Mouse (Mus musculus) midbrain, embryonic 10.5 days (tissue): Measurements from ENCODE around the gene Gjc1. TPM values are rescaled to one million over a fixed set of nuclear protein-coding genes. Genes with fewer than 3 reads are reported as not detected.

Source experiments
- polyA plus RNA-seq: library from polyadenylated mRNA; unstranded; fragments of >200 nt; fragmentation: Nextera tagmentation; extraction: Ambion mirVana; gene quantifications from 2 replicates; pipeline ENCODE4 v1.2.1, GENCODE M21; 2016

Gene Gjc1
- polyA plus RNA-seq, 1 experiment from 2014 or later, result 84.0 TPM

Other genes with a start within 250 kb of the Gjc1 start
- gene Gm11627, start 240.2 kb downstream of the Gjc1 start, polyA plus RNA-seq, result 11.1 and 12.6 TPM in 2 replicates
- gene Fzd2, start 215.3 kb downstream of the Gjc1 start, polyA plus RNA-seq, result 26.5 and 27.9 TPM in 2 replicates
- 0.16 and 0.41 TPM in 2 replicates for gene Meioc, start 156.0 kb downstream of the Gjc1 start, polyA plus RNA-seq
- 59.5 and 63.2 TPM in 2 replicates for gene Ccdc43, start 121.9 kb downstream of the Gjc1 start, polyA plus RNA-seq
- 10.7 and 18.4 TPM in 2 replicates for gene Adam11, start 58.3 kb downstream of the Gjc1 start, polyA plus RNA-seq
- gene Higd1b, start 16.1 kb upstream of the Gjc1 start, polyA plus RNA-seq, result not detected in 2 replicates
- 334 and 339 TPM in 2 replicates for gene Eftud2, start 61.3 kb upstream of the Gjc1 start, polyA plus RNA-seq
- gene Ccdc103, start 61.5 kb upstream of the Gjc1 start, polyA plus RNA-seq, result 2.2 and 2.7 TPM in 2 replicates
- gene Fam187a, start 65.5 kb upstream of the Gjc1 start, polyA plus RNA-seq, result not detected in 2 replicates
- 0.05 and 0.09 TPM in 2 replicates for gene Gfap, start 81.2 kb upstream of the Gjc1 start, polyA plus RNA-seq
- 12.4 and 14.0 TPM in 2 replicates for gene Kif18b, start 105.4 kb upstream of the Gjc1 start, polyA plus RNA-seq
- 3.0 and 5.8 TPM in 2 replicates for gene C1ql1, start 127.0 kb upstream of the Gjc1 start, polyA plus RNA-seq
- 57.3 and 61.8 TPM in 2 replicates for gene Nmt1, start 208.5 kb upstream of the Gjc1 start, polyA plus RNA-seq
- gene Dcakd, start 208.6 kb upstream of the Gjc1 start, polyA plus RNA-seq, result 265 and 287 TPM in 2 replicates